Mouse (Mus musculus) embryonic facial prominence, embryonic 11.5 days (tissue): Measurements from ENCODE around the gene Helz2. TPM values are rescaled to one million over a fixed set of nuclear protein-coding genes. Genes with fewer than 3 reads are reported as not detected.

Experiments used
- polyA plus RNA-seq: library from polyadenylated mRNA; unstranded; fragments of >200 nt; fragmentation: Nextera tagmentation; extraction: Ambion mirVana; gene quantifications from 2 replicates; pipeline ENCODE4 v1.2.1, GENCODE M21; 2014

Gene Helz2
- polyA plus RNA-seq, 1 experiment from 2014 or later: 0.70 TPM

Other genes with a start within 250 kb of the Helz2 start
- 7.4 and 10.8 TPM in 2 replicates for gene Chrna4, start 198.5 kb downstream of the Helz2 start, polyA plus RNA-seq
- 1.5 and 2.0 TPM in 2 replicates for gene Kcnq2, start 106.7 kb downstream of the Helz2 start, polyA plus RNA-seq
- 0.25 and 0.42 TPM in 2 replicates for gene Eef1a2, start 85.0 kb downstream of the Helz2 start, polyA plus RNA-seq
- 443 and 483 TPM in 2 replicates for gene Ppdpf, start 54.8 kb downstream of the Helz2 start, polyA plus RNA-seq
- not detected in 2 replicates for gene Ptk6, start 39.2 kb downstream of the Helz2 start, polyA plus RNA-seq
- gene Srms, start 28.8 kb downstream of the Helz2 start, polyA plus RNA-seq: 0.08 TPM in 1 of 2 replicates, not detected in the other
- 0.49 TPM in 1 of 2 replicates, not detected in the other for gene Fndc11, start 22.0 kb downstream of the Helz2 start, polyA plus RNA-seq
- 18.0 and 18.3 TPM in 2 replicates for gene Gmeb2, start 46.0 kb upstream of the Helz2 start, polyA plus RNA-seq
- 79.6 and 98.0 TPM in 2 replicates for gene Stmn3, start 72.5 kb upstream of the Helz2 start, polyA plus RNA-seq
- gene Rtel1, start 77.7 kb upstream of the Helz2 start, polyA plus RNA-seq: 52.5 and 55.9 TPM in 2 replicates
- 29.1 and 37.0 TPM in 2 replicates for gene Zgpat, start 122.9 kb upstream of the Helz2 start, polyA plus RNA-seq
- 49.7 and 50.8 TPM in 2 replicates for gene Arfrp1, start 123.4 kb upstream of the Helz2 start, polyA plus RNA-seq
- 15.2 and 18.5 TPM in 2 replicates for gene Lime1, start 138.1 kb upstream of the Helz2 start, polyA plus RNA-seq
- gene Zbtb46, start 217.4 kb upstream of the Helz2 start, polyA plus RNA-seq: 7.4 and 9.0 TPM in 2 replicates